Mouse (Mus musculus) retina, postnatal 1 day (tissue): Measurements from ENCODE around the gene Piwil4.

ENCODE experiments used
- DNase-seq: peaks from one replicate; pipeline ENCODE4 v3.0.0-alpha.2; 2012

The Piwil4 gene

DNA sequence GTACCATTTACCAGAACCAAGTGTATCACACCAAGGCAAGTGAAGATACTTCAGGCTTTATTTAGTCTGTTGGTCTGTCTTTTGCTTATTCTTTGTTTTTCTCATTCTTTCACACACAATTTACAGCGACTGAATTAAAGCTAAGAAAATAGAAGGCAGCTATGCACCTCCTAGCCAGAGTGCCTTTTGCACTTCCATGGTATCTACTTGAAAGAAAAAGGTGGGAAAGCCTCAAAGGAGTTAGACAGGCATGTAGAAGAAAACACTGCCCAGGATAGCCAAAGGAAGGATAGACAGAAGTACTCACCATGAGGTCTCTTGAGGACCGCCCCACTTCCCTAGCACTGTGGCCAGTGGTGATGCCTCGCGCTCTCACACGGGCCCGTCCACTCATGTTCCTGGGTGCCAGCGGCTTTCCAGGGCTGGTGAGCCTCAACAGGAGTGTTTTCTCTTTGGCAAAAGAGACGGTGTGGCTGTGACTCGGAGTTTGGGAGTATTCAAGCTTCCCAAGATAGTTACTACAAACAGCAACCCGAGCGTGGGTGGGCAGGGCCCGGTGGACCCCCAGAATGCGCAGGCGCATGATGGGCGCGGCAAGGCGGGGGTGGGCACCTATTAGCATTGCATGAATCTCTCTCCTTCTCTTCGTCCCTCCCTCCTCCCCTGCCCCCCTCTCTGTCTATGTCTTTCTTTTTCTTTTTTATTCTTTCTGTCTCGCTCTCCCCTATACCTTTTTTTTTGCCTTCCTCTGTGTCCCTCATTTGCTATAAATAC is at the start of gene Piwil4:
Gene Piwil4, minus strand, starts transcription at position 583 of the 774 bp plus-strand sequence.
- no peak for DNase-seq

DNA sequence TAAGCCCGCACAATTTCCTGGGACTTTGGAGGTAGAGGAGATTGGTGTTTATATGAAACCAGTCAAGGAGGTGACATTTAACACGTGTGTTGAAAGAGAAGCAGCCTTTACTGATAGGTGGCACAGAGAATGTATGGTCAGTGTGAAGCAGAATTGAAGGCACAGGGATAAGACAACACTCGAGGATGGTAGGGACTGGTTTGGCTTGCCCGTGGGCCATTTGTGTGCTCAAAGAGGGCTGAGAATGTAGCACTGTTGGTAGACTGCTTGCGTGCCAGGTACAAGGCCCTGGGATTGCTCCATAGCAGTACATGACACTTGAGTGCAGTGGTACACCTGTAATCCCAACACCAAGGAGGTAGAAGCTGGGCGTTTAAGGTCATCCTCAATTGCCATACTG is 46.8 kb upstream of the Piwil4 start:
- no peak for DNase-seq

DNA sequence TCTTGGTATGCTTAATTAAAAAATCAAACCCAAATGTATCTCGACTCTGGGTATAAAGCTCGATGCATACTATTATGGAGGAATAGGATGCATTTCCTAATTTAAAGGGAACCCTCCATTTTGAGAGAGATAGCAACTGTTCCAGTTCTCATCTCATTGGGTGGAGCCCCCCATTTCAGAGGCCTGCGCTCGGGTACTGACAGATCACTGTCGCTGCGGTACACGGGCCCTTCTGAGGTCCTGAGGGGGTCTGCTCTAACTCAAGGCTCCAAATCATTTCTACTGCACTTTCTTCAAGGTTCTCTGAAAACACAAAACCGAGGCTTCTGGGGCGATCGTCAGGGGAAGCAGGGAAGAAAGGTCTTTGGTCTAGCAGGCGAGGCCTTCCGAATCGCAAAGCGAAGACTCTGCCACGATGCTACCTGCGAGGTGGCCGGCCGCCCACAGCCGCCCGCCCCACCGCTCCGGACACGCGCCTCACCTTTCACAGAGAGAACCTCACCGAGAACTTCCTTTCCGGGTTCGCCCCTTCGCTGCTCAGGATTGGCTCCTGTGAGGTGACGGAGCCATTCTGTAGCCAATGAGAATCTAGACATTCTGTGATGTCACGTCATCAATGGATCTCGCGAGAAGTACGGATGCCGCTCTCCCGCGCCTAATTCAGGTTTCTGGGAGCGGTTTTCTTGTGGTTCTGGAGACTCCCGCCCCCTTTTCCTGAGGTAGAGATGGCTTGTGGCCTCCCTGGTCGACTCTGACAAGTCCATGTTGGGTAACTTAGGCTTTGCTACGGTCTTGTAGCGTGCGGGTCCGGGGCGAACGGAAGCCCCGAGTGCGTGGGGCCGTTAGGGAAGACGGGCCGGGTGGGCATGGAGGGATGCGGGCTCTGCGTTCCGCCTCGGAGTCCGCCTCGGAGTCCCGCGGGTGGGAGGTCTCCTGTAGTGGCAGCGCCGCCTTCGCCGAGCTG is 43.8 kb upstream of the Piwil4 start, which contains the start of the genes Mre11a and Ankrd49:
Gene Mre11a, plus strand, starts transcription at position 616 of the 964 bp plus-strand sequence.
Gene Ankrd49, minus strand, starts transcription at position 818 of the 964 bp plus-strand sequence.
- peak; percentile 99 for DNase-seq

DNA sequence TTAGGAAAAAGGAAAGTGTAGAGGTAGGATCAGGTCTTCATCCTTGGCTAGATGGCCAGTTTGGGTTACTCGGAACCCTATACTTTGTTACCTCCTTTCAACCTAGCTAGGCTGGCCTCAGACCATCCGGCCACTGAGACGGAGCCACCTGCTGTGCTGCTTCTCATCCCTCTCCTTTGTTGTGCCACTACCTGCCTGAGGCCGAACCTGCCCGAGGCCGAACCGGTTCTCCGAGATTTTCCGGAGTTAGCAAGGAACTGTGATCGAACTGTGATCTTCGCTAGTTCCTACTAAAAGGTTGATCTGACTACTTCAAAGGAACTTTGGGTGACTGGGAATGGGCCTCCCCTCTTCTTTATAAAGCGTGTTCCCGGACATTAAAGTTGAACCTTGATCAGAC is 37.8 kb upstream of the Piwil4 start:
- DNase-seq, result no peak

DNA sequence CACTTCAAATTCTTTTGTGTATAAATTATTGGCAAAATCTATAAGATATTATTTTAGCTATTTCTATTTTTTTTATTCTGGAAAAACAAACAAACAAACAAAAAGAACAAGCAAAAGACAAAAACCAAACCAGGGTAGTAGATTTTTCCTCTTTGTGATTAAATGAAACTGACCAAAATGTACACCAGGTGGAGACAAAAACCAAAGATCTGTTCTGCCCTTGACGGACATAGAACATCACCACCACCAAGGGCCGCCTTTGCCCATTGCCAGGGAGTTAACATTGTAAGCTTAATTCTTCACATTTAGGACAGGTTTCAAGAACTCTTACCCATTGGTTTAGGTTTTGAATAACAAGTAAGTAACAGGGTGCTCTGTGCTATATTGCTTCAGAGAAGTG is 33.3 kb upstream of the Piwil4 start:
- peak; percentile 25 for DNase-seq

DNA sequence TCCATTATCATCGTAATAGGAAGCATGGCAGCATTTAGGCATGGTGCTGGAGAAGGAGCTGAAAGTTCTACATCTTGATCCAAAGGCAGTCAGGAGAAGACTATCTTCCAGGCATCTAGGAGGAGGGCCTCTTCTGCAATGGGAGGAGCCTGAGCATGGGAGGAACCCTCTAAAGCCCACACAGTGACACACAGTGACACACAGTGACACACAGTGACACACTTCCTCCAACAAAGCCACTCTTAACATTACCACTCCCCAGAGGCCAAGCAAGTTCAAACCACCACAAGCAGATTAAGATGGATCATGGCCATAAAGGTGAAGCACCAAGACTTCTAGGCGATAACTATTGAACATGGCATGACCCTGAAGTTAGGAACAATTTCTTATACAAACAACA is 31.5 kb upstream of the Piwil4 start:
- DNase-seq, result no peak

DNA sequence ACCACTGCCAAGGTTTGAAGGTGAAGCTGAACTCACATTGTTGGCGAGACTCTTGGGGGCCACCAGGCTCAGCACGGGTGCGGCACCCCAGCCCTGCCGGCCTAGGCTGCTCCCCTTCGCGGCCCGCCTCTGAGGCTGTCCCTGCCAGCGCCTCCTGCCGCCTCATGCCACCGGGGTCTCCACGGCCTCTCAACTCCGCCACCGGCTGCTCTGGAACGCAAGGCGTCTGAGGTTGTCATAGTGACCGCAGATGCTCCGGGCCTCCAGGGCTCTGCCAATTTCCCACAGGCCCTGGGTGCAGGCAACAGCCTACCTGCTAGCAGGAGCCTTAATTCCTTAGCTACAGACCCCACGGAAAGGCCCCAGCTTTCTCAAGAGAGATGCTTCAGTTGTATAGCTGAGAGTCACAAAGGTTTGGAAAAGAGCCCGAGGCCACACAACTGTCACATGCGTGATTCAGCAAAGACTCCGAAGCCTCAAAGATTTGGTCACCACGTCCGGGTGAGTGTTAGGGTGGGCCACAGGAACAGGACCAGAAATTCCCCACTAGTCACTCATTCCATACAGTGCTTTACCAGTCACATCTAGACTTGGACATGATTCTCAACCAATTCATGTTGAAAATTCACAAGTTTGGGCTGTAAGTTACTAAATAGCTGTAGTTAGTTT is 30.4 kb upstream of the Piwil4 start, which contains the start of gene 1700012B09Rik:
Gene 1700012B09Rik, minus strand, starts transcription at position 228 of the 669 bp plus-strand sequence.
- peak; percentile 67 for DNase-seq

DNA sequence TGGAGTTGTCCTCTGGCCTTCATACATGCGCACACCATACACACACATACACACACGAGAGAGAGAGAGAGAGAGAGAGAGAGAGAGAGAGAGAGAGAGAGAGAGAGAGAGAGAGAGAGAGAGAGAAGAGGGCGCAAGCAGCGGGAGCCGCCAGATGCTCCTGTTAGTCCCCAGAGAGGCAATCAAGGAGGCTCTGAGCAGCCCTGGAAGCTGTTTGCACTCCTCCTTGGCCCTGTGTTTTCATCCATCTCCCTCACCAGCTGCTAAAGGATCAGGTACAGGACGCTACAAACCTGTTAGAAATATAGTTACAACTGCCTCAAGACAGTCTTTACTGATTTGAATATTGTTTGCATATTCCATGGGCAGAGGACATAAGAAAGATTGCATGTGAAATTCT is 29.3 kb upstream of the Piwil4 start:
- no peak for DNase-seq

DNA sequence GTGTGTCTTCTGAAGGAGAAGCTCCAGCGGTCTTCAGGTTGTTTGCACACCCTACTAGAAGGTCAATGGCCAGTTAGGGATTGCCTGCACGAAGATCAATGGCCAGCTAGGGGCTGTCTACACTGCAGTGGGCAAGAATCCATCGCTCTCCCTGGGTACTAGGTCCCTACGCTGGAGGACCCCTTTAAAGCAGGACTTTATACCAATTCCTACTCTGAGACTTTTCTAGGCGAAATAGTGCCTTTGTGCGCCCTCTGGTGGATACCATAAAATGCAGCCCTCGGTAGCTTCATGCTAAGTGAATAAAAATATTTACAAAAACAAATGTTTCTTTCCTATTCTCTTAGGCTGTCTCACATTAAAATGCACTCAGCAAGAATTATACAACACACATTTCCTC is 24.2 kb upstream of the Piwil4 start:
- DNase-seq, result peak; percentile 62

DNA sequence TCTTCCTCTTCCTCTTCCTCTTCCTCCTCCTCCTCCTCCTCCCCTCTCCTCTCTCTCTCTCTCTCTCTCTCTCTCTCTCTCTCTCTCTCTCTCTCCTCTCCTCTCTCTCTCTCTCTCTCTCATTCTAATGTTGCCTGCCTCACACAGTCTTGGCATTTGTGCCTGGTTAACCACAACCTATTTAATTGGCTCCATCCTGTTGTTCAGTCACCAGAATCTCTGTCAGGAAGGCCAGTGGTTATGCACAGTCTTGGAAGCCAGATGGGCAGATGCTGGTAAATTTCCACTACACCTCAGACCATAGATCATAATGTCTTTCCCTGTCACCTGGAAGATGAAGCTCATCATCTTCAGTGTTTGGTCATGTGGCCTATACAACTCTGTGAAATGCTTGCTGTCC is 18.7 kb upstream of the Piwil4 start:
- no peak for DNase-seq

DNA sequence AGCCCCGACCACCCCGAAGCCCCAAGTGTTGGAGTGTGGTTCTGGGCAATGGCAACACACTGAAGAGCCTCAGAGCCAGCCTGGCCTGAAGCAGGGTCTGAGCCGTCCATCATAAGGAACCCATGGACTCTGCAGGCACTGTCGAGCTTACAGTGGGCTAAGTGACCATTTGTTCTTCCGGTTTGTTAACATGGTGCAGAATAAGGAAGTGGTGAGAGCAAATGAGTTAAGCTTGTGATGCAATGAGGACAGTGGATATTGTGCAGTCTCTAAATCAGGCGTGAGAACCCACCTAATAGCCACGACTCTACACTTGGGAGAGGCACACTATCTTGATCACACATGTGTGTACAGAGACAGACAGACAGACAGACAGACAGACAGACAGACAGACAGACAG is 18.1 kb upstream of the Piwil4 start:
- DNase-seq, result no peak

DNA sequence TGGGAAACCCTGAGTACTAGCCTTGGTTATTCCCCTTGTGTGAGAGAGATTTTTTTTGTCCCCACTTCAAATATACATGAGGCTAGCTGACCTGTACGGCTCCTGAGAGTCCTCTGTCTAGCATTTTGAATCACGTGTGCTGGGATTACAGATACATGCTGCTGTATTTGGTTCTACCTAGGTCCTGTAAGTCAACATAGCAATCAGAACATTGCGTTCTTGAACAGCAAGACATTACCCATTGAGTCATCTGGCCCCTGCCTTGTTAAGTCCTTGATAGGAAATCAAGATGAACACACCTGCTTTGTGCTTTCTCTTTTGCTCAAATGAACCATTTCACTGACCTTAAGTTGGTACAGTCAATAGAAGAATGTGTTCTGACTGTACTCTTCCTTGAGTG is 13.9 kb upstream of the Piwil4 start:
- DNase-seq, result no peak

DNA sequence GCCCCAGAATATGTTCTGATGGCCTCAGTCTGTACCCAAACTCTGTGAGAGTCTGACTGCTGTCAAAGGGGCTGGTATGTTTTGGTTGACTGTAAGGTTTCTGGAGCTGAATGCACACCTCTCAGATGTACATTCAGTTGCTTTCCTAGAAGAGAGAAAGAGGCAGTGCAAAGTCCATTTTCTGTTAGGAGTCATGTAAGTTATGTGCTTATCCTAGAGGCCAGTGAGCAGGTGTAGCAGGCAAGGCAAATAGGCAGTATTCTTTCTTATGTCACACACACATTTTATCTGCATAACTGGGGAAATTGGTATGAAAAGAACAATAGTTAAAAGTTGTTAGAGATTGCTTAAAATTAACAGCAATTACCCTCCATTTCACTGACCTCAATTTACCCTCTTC is 13.4 kb upstream of the Piwil4 start:
- DNase-seq, result no peak

DNA sequence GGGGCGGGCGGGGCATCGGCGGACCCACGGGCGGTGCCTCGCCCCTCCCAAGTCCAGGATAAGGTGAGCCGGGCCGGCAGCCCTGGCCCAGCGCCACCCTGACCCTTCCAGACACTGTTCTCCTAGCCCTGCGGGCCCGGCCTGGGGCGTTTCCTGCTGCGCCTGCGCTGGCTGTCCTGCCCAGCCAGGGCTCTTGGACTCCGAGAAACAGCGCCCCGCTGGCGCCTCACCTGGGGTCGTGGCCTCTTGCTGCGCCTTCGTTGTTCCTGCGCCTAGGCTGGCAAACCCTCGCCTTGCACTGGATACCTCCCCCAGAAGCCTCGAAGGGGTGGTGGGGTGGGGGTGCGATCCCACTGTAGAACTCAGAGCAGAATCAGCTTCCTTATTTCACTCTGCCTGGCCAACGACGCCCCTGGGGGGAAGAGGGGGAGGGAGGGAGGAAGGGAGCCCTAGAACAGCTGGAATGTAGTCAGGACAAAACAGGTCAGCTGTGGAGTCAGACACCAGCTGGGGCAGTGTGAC is 11.5 kb upstream of the Piwil4 start, which contains the start of gene Fut4:
Gene Fut4, minus strand, starts transcription at position 393 of the 522 bp plus-strand sequence.
- peak; percentile 57 for DNase-seq

DNA sequence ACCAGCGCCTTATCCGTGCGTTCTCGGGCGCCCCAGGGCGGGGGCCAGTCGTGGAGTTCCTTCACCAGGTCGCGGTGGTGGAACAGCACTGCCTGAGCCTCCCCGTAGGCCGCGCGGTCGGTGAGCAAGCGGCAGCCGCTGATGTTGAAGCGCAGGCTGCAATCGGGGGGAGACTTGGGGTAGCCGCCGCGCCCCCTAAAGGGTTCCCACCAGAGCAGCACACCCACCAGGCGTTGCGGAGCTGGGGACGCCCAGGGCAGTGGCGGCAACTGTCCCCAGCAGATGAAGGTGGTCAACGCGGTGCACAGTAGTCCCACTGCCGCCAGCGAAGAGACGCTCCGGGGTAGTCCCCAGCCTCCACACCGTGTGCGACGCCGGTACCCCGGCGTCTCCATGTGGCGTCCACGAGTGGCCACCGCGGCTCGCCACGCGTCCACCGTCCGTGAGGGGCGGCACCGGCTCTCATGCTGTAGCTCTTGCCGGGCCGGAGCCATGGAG is 11.0 kb upstream of the Piwil4 start:
- peak; percentile 55 for DNase-seq

DNA sequence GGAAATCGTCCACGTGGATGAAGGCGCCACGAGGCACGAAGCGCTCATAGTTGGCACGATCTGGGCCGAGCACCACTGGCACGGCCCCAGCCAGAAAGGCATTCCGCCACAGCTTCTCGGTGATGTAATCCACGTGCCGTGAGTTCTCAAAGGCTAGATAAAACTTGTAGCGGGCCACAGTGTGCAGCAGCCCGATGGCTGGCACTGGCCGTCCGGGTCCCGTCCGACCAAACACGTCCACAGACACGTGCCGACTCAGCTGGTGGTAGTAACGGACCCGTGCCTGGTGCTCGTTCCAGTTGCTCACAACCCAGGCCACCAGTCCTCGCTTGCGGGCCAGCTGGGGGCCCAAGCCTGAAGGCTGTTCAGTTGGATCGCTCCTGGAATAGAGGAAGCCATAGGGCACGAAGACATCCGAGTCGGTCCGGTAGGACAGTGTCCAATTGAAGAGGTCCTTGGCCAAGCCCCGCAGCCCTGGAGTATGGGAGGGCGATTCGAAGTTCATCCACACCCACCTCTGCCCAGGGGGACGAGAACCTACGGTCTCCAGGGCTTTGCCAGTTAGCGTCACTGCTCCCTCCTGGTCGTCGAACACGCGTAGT is 10.5 kb upstream of the Piwil4 start:
- DNase-seq, result no peak

DNA sequence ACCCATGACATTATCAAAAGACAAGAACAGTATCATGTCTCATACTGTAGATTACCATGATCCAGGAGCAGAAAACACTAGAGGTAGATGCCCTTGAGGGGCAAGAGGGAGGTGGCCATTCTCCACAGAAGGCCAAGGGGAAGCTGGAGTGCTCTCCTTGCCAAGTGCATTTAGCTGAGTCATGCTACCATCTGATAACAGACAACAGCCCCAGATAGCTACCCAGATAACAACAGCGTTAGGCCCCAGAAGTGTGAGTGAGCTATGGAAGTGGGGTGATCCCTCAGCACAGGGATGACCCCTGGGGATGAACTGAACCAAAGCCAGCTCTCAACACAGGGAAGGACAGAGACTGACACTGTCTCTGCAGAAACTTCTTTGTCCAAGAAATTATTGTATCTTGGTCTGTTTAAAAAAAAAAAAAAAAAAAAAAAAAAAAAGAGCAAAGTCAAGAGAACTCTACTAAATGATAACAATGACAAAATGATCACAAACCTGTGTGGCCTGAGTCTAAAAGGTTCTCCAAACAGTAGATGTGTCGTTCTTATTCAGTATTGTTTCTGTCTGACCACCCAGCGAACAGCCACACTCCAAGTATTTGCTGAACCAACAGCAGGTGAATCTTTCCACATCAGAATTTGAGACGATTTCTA is 909 bp downstream of the Piwil4 start:
- no peak for DNase-seq

DNA sequence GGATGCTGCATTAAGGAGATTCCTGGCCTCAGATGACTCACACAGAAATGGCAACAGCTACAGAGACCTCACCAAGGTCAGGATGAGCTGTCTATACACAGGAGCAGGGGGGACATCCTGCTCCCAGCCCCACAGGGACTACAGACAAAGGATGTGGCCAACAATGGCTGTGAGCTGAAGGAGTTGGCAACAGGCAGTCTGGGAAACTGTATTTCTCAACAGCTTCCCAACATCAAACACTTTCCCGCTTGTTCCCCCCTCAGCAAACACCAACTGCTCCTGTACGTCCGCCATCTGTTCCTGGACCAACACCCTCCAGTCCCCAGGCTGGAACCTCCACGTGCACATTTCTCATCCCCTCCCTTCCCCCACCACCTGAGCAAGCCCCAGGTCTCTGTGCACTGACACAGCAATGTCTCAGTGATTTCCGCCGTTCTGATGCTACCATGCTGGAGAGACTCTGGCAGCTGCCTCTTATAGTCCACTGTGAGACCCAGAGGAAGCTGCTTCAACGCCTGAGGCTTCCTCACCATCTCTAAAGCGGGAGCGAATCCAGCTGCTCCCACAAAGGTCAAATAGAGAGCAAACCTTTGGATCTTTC is 9.5 kb downstream of the Piwil4 start:
- DNase-seq, result peak; percentile 53

DNA sequence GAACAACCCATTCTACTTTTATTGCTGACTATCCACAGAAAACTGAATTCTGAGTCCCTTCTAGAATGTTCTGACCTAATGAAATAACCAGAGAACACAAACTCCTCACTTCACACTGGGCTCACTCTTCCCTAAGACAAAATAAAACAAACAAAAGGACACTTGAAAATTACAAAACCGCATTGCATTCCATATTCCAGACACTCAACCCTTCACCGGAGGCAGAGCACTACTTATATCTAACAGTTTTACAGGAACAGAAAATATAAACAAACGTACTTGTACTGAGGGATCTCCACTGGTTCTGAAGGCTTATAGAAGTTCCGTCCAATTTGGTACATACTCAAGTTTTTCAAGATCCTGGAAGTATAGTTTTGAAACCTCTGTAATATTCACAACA is 12.2 kb downstream of the Piwil4 start:
- DNase-seq, result no peak

DNA sequence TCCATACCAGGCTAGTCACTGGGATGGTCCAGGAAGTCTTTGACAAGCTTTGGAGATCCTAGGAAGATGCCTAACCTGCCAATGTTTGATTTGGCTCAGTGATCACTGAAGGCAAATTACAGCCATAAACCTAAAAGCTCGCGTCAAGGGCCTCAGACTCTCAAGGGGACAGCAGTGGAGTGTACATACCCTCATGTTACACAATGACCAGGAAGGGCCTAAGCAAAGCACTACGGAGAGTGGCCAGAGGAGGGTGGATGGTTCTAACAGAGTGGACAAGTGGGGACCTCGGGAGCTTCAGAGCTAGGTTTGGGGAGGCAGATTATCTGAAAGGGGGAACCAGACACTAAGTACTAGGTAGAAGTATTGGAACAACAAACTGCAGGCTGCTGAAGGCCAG is 13.9 kb downstream of the Piwil4 start:
- DNase-seq, result no peak

DNA sequence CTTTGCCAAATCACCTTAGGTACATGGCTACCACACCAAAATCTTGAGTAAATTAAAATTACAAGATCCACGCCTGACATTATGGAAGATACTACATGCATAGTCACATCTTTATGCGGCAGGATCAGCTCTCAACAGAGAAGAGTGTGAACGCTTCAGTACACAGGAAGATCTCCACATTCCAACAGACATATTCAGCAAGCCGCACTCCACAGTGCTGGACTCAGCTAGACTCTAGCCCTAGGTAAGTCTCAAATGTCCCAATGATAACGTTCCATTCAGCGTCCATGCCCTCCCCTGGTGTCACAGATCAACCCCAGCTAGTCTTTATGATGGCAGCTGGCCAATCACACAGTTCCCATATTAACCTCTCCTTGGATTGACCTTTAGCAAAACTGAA is 14.5 kb downstream of the Piwil4 start:
- DNase-seq, result no peak
